Mouse (Mus musculus): ENCODE data around the gene Ptprd. TPM values are rescaled to one million over a fixed set of nuclear protein-coding genes. Genes with fewer than 3 reads are reported as not detected.

Ptprd gene
- polyA plus RNA-seq, 1 experiment from 2014 or later = 12.9 TPM

GRCm38 (mm10) chr4:77124852-77125251, 1086.9 kb downstream of the Ptprd start:
- Histone ChIP-seq H3K9ac (no peak overlapping the region), H3K9me3 (no peaks in the 10 kb centered on the region), H3K36me3 (no peaks in the 10 kb centered on the region), H3K27me3 (replicated peaks) (no peaks in the 10 kb centered on the region), H3K4me3 (replicated peaks) (no peak overlapping the region), H3K4me2 (replicated peaks) (no peak overlapping the region), H3K27ac (no peak overlapping the region), H3K4me1 (replicated peaks) (no peaks in the 10 kb centered on the region)
- 72% methylated on average over 2 of the region's 2 CpGs for WGBS
- no peak for ATAC-seq

DNA sequence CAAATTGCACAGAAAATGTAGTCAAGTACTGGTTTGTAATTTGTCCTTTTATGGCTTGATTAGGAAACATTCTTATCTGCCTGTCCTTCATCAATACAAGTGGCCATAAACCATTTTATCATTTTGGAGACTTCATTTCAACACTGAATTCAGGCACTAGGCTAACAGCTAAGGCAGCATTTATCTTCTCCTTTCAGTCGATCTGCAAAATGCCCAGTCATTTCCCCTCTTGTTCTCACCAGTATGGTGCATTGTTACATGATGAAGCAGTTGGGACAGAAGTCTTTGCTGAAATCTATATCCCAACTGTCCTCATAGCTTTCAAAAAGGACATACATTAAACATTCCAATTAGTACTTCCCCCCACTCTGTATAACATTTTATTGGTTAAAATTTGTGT, 1100.9 kb downstream of the Ptprd start:
- WGBS = 69% methylated on average over 1 of the region's 1 CpGs
- Histone ChIP-seq H3K27ac (no peak overlapping the region), H3K9ac (no peak overlapping the region), H3K4me2 (replicated peaks) (no peak overlapping the region), H3K36me3 (no peaks in the 10 kb centered on the region), H3K4me1 (replicated peaks) (no peaks in the 10 kb centered on the region), H3K27me3 (replicated peaks) (no peaks in the 10 kb centered on the region), H3K9me3 (no peaks in the 10 kb centered on the region), H3K4me3 (replicated peaks) (no peak overlapping the region)
- ATAC-seq = no peak

DNA sequence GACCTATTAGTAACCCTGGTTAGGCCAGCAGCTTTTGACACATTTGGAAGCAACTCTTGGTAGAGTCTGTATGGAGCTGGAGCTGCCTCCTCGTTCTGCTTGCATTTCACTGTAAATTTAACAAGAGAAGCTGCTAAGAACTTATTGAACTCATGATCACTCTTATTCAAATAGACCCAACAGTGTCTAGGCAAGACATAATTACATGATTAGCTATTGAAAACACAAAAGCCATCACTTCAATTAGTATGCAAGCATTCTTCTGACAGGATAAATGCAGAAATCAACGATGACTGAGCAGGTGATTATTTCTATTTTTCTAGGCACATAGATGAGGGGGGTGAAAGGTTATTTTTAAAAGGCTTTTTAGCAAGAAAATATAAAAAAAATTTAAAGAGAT, 1104.5 kb downstream of the Ptprd start:
- Histone ChIP-seq H3K4me3 (replicated peaks) (no peak overlapping the region), H3K9me3 (no peaks in the 10 kb centered on the region), H3K36me3 (no peaks in the 10 kb centered on the region), H3K27ac (no peak overlapping the region), H3K27me3 (replicated peaks) (no peaks in the 10 kb centered on the region), H3K4me2 (replicated peaks) (no peak overlapping the region), H3K4me1 (replicated peaks) (no peaks in the 10 kb centered on the region), H3K9ac (no peak overlapping the region)
- ATAC-seq = no peak
- 84% methylated on average over 2 of the region's 2 CpGs for WGBS

DNA sequence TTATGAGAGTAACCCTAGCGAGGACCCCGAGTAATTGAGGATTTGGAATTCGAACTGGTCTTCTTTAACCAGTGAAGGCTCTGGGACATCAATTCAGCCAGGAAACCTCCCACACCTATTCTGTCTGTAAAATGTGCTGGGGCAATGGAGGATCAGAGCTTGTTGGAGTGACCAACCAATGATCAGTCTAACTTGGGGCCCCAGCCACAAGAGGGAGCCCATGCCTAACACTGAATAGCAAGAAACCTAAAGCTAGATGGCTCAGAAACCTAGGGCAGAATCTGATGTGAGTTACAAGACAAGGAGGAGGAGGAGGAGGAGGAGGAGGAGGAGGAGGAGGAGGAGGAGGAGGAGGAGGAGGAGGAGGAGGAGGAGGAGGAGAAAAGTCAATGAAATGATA, 1128.6 kb downstream of the Ptprd start:
- H3K9me3 ChIP-seq = no peaks in the 10 kb centered on the region
- no peaks in the 10 kb centered on the region for H3K4me1 ChIP-seq (replicated peaks)
- H3K27me3 ChIP-seq (replicated peaks) = no peaks in the 10 kb centered on the region
- WGBS = 58% methylated on average over 3 of the region's 3 CpGs
- no peak overlapping the region for H3K4me3 ChIP-seq (replicated peaks)
- no peaks in the 10 kb centered on the region for H3K36me3 ChIP-seq
- H3K4me2 ChIP-seq (replicated peaks) = no peak overlapping the region
- ATAC-seq = peak; percentile 53; the same call in 1 of the 2 replicates
- no peak overlapping the region for H3K9ac ChIP-seq
- no peak overlapping the region for H3K27ac ChIP-seq

- Histone ChIP-seq H3K9ac (no peak overlapping the region), H3K9me3 (no peaks in the 10 kb centered on the region), H3K27me3 (replicated peaks) (no peaks in the 10 kb centered on the region), H3K27ac (no peak overlapping the region), H3K4me3 (replicated peaks) (no peak overlapping the region), H3K4me1 (replicated peaks) (no peaks in the 10 kb centered on the region), H3K4me2 (replicated peaks) (no peak overlapping the region), H3K36me3 (no peaks in the 10 kb centered on the region)
- ATAC-seq = no peak
- 72% methylated on average over 4 of the region's 4 CpGs for WGBS
These were observed 1134.2 kb downstream of the Ptprd start for GRCm38 (mm10) chr4:77077607-77078006.

DNA sequence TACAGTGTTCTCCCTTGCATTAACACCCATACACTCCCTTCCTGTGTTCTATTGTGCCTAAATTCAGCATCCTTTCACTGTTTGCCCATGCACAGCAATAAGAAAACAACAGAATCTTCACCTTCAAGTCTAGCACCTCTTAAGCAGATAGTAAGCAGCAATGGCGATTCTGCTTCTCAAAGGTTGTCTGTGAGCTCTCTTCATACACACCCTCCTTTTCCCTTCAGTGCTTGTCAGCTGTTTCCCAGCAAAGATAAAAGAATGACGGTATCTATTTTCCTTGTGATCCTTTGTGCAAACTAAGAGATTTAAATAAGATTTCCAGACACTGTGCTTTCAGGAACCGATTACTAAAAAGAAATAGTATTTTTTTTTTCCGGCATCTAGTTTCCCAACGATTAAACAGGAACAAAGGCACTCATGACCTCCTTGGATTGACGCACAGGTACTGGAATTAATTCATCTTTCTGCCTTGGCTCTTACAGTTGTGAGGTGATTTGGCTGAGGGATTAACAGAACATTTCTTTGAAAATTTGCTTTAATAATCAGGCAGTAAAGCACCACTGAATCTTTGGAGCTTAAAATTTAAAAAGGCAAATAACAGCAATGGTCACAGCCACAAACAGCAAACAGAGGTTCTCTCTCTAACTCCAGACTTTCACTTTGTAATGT, 1161.1 kb downstream of the Ptprd start:
- no peak overlapping the region for H3K4me2 ChIP-seq (replicated peaks)
- H3K9ac ChIP-seq = no peak overlapping the region
- H3K4me3 ChIP-seq (replicated peaks) = no peak overlapping the region
- no peak for ATAC-seq
- no peak overlapping the region for H3K27ac ChIP-seq
- H3K36me3 ChIP-seq = no peaks in the 10 kb centered on the region
- H3K27me3 ChIP-seq (replicated peaks) = no peaks in the 10 kb centered on the region
- WGBS = 76% methylated on average over 6 of the region's 6 CpGs
- no peaks in the 10 kb centered on the region for H3K9me3 ChIP-seq
- no peaks in the 10 kb centered on the region for H3K4me1 ChIP-seq (replicated peaks)

DNA sequence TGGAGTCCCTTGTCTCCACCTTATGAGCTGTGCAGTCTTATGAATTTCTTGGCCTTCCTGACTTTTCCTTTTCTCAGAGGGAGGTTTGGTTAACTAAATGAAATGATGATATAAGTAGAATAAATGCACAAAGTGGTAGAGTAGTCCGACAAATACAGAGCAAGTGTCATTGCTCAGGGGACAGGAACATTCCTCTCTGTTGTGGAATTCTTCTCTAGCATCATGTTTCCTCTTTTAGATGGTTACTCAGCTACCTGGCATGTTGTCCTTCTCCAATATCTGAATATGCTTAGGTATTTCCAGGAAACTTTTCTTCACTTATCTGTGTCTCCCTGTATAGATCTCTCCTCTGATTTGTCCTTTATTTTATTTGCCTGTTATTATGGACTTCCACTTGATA, 1207.3 kb downstream of the Ptprd start:
- Histone ChIP-seq H3K36me3 (no peaks in the 10 kb centered on the region), H3K4me2 (replicated peaks) (no peak overlapping the region), H3K9me3 (no peaks in the 10 kb centered on the region), H3K27ac (no peak overlapping the region), H3K9ac (no peak overlapping the region), H3K4me1 (replicated peaks) (no peaks in the 10 kb centered on the region), H3K4me3 (replicated peaks) (no peak overlapping the region), H3K27me3 (replicated peaks) (no peaks in the 10 kb centered on the region)
- WGBS = 73% methylated on average over 1 of the region's 1 CpGs
- ATAC-seq = no peak

DNA sequence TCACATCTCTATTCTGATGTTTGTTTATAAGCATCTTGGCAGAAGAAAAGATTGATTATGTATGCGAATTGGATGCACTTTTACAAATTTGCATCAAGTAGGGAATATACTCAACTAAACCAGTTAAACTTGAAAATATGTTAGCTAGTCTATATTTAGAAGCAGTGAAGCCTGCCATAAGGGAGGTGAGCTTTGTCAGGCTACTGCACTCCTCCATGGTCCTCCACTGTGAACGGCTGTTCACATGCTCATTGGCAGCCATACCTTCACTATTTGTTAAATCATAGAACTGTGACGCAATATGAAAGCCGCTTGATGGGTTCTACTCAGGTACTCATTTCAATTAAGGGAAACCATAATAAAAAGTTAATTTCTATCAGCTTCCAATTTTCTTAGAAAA, 1215.6 kb downstream of the Ptprd start:
- Histone ChIP-seq H3K4me3 (replicated peaks) (no peak overlapping the region), H3K9me3 (no peaks in the 10 kb centered on the region), H3K9ac (no peak overlapping the region), H3K27me3 (replicated peaks) (no peaks in the 10 kb centered on the region), H3K4me2 (replicated peaks) (no peak overlapping the region), H3K27ac (no peak overlapping the region), H3K36me3 (no peaks in the 10 kb centered on the region), H3K4me1 (replicated peaks) (no peaks in the 10 kb centered on the region)
- no peak for ATAC-seq
- WGBS = 94% methylated on average over 4 of the region's 4 CpGs

GRCm38 (mm10) chr4:76989961-76990360, 1221.8 kb downstream of the Ptprd start:
- H3K36me3 ChIP-seq = no peaks in the 10 kb centered on the region
- WGBS = 89% methylated on average over 1 of the region's 1 CpGs
- no peaks in the 10 kb centered on the region for H3K27me3 ChIP-seq (replicated peaks)
- no peak overlapping the region for H3K4me3 ChIP-seq (replicated peaks)
- no peaks in the 10 kb centered on the region for H3K9me3 ChIP-seq
- ATAC-seq = no peak
- no peaks in the 10 kb centered on the region for H3K4me1 ChIP-seq (replicated peaks)
- H3K9ac ChIP-seq = no peak overlapping the region
- H3K4me2 ChIP-seq (replicated peaks) = no peak overlapping the region
- H3K27ac ChIP-seq = no peak overlapping the region

GRCm38 (mm10) chr4:76977056-76977809, 1234.5 kb downstream of the Ptprd start:
- no peak overlapping the region for H3K4me3 ChIP-seq (replicated peaks)
- H3K36me3 ChIP-seq = no peaks in the 10 kb centered on the region
- H3K4me2 ChIP-seq (replicated peaks) = no peak overlapping the region
- H3K9me3 ChIP-seq = no peaks in the 10 kb centered on the region
- ATAC-seq = no peak
- no peaks in the 10 kb centered on the region for H3K27me3 ChIP-seq (replicated peaks)
- no peaks in the 10 kb centered on the region for H3K4me1 ChIP-seq (replicated peaks)
- H3K27ac ChIP-seq = no peak overlapping the region
- WGBS = 76% methylated on average over 3 of the region's 3 CpGs
- no peak overlapping the region for H3K9ac ChIP-seq

- Histone ChIP-seq H3K4me3 (replicated peaks) (no peak overlapping the region), H3K36me3 (no peaks in the 10 kb centered on the region), H3K9ac (no peak overlapping the region), H3K4me1 (replicated peaks) (no peaks in the 10 kb centered on the region), H3K4me2 (replicated peaks) (no peak overlapping the region), H3K27ac (no peak overlapping the region), H3K9me3 (no peaks in the 10 kb centered on the region), H3K27me3 (replicated peaks) (no peaks in the 10 kb centered on the region)
- WGBS = 57% methylated on average over 3 of the region's 3 CpGs
- ATAC-seq = no peak
These were observed 1263.5 kb downstream of the Ptprd start for GRCm38 (mm10) chr4:76948251-76948650.

- 67% methylated on average over 6 of the region's 6 CpGs for WGBS
- ATAC-seq = peak; percentile 95
- Histone ChIP-seq H3K36me3 (no peaks in the 10 kb centered on the region), H3K27ac (no peak overlapping the region), H3K27me3 (replicated peaks) (no peaks in the 10 kb centered on the region), H3K9me3 (no peaks in the 10 kb centered on the region), H3K4me3 (replicated peaks) (no peak overlapping the region), H3K4me1 (replicated peaks) (no peaks in the 10 kb centered on the region), H3K9ac (no peak overlapping the region), H3K4me2 (replicated peaks) (no peak overlapping the region)
These were observed 1270.1 kb downstream of the Ptprd start for GRCm38 (mm10) chr4:76941382-76942360.

All from intestine, embryonic 15.5 days (tissue).